In genomic region chrX:85574182-85574541, GRCm38 (mm10) we compare ENCODE assay signal across 8 mouse cellular contexts. TPM values are rescaled to one million over a fixed set of nuclear protein-coding genes. Genes with fewer than 3 reads are reported as not detected.
DNase-seq lines count a peak whose midpoint lies in the region; ATAC-seq and TF ChIP-seq lines count a peak whose summit lies in the region.

No protein-coding gene starts in this region.

- peak overlapping the region; percentile 68 to 73 for H3K4me3 ChIP-seq in heart, embryonic 14.5 days (ENCODE audit: control insufficient read depth in 1 of 2, insufficient read depth in 1 of 2, low read depth in 1 of 2, low read length in 2 of 2)
- peak overlapping the region; percentile 65 for H3K4me3 ChIP-seq in hindbrain, embryonic 13.5 days
- peak overlapping the region; percentile 65 for H3K4me3 ChIP-seq in lung, postnatal 0 days (ENCODE audit: low read depth, low read length)
- H3K4me3 ChIP-seq in spleen, adult 2 months (ENCODE audit: extremely low read depth, insufficient read depth, insufficient read length), result peak overlapping the region; percentile 72

- peak; percentile 16; the same call in 1 of the 2 replicates for TF ChIP-seq CTCF in lung, postnatal 0 days (IDR thresholded peaks at IDR 0.05)
- no peak for TF ChIP-seq CTCF in spleen, adult 2 months (IDR thresholded peaks at IDR 0.05; ENCODE audit: extremely low read depth, insufficient read depth, insufficient read length, insufficient replicate concordance)

- peak overlapping the region; percentile 88 for H3K9ac ChIP-seq in heart, embryonic 14.5 days (ENCODE audit: low read length)
- peak overlapping the region; percentile 86 for H3K9ac ChIP-seq in hindbrain, embryonic 13.5 days
- H3K9ac ChIP-seq in lung, postnatal 0 days (replicated peaks; ENCODE audit: low read depth), result peak overlapping the region; percentile 56

- H3K27ac ChIP-seq in heart, embryonic 14.5 days (replicated peaks in 1 of 2; ENCODE audit: control insufficient read depth in 1 of 2, insufficient read depth in 1 of 2, low read depth in 2 of 2, low read length in 2 of 2), result peak overlapping the region in 1 of 2 experiments; percentile 55; a peak in 2 of 4 replicates
- peak overlapping the region; percentile 77 for H3K27ac ChIP-seq in hindbrain, embryonic 13.5 days
- H3K27ac ChIP-seq in lung, postnatal 0 days (ENCODE audit: low read length), result peak overlapping the region; percentile 26; the same call in 1 of the 2 replicates
- peak overlapping the region; percentile 60 for H3K27ac ChIP-seq in spleen, adult 2 months (ENCODE audit: insufficient read depth, low read length)

- no peaks in the 10 kb centered on the region for H3K27me3 ChIP-seq in heart, embryonic 14.5 days (ENCODE audit: control insufficient read depth, insufficient read depth, low read length)
- H3K27me3 ChIP-seq in hindbrain, embryonic 13.5 days, result no peaks in the 10 kb centered on the region
- H3K27me3 ChIP-seq in lung, postnatal 0 days (replicated peaks; ENCODE audit: insufficient read depth, low read length), result no peaks in the 10 kb centered on the region
- H3K27me3 ChIP-seq in spleen, adult 2 months (ENCODE audit: control insufficient read depth, insufficient read depth, low read length), result no peaks in the 10 kb centered on the region

- no peak for DNase-seq in heart, adult 11 months
- peak; percentile 23 for DNase-seq in embryo, embryonic 10.5 days (ENCODE audit: low spot score)
- peak; percentile 11 for DNase-seq in lung, postnatal 0 days (ENCODE audit: low spot score)
- DNase-seq in spleen, adult 2 months (ENCODE audit: low read depth in 1 of 2, low spot score in 2 of 2), result no peak
- DNase-seq in layer of hippocampus, adult 11-12 months (ENCODE audit: low spot score), result no peak

- no peaks in the 10 kb centered on the region for H3K36me3 ChIP-seq in heart, embryonic 14.5 days (ENCODE audit: control insufficient read depth, insufficient read depth, low read length)
- no peaks in the 10 kb centered on the region for H3K36me3 ChIP-seq in hindbrain, embryonic 13.5 days
- no peaks in the 10 kb centered on the region for H3K36me3 ChIP-seq in lung, postnatal 0 days (ENCODE audit: insufficient read depth, low read length)
- no peaks in the 10 kb centered on the region for H3K36me3 ChIP-seq in spleen, adult 2 months (ENCODE audit: control insufficient read depth, insufficient read depth, low read length)

- no peak for TF ChIP-seq EP300 in lung, postnatal 0 days (IDR thresholded peaks at IDR 0.05)

- H3K4me1 ChIP-seq in heart, embryonic 14.5 days (ENCODE audit: control insufficient read depth in 2 of 2, insufficient read depth in 2 of 2, low read length in 2 of 2), result peaks cover 2 to 10% of the 10 kb centered on the region in 2 experiments; a peak in 3 of 4 replicates
- peaks cover 13% of the 10 kb centered on the region for H3K4me1 ChIP-seq in hindbrain, embryonic 13.5 days (replicated peaks)
- H3K4me1 ChIP-seq in lung, postnatal 0 days (ENCODE audit: insufficient read depth, low read depth, low read length), result no peaks in the 10 kb centered on the region
- no peaks in the 10 kb centered on the region; the same call in 1 of the 2 replicates for H3K4me1 ChIP-seq in spleen, adult 2 months (ENCODE audit: control insufficient read depth, insufficient read depth, insufficient read length)

- no peak for TF ChIP-seq POLR2A in spleen, adult 2 months (IDR thresholded peaks at IDR 0.05; ENCODE audit: low read depth, low read length)

- 6% methylated on average over 32 of the region's 34 CpGs for WGBS in heart, embryonic 14.5 days
- 19% methylated on average over 20 of the region's 34 CpGs for WGBS in hindbrain, embryonic 13.5 days
- 10% methylated on average over 16 of the region's 34 CpGs for WGBS in lung, postnatal 0 days
- 37% methylated on average over 29 of the region's 34 CpGs for WGBS in spleen, adult 2 months

- peak overlapping the region; percentile 69 for H3K4me2 ChIP-seq in heart, embryonic 14.5 days (ENCODE audit: low read length)
- peak overlapping the region; percentile 57 for H3K4me2 ChIP-seq in hindbrain, embryonic 13.5 days
- peak overlapping the region; percentile 59 for H3K4me2 ChIP-seq in lung, postnatal 0 days (replicated peaks; ENCODE audit: low read depth, low read length)

- ATAC-seq in heart, embryonic 14.5 days (ENCODE audit: insufficient number of reproducible peaks, insufficient read depth, low FRiP score, low read depth), result peak; percentile 49
- peak; percentile 35 for ATAC-seq in CD4-positive, CD25-positive, alpha-beta regulatory T cell, adult 4 months
- peak; percentile 77 for ATAC-seq in hindbrain, embryonic 13.5 days (ENCODE audit: low FRiP score)
- peak; percentile 39 for ATAC-seq in lung, postnatal 0 days

- no peaks in the 10 kb centered on the region for H3K9me3 ChIP-seq in heart, embryonic 14.5 days (ENCODE audit: control insufficient read depth, low read length)
- no peaks in the 10 kb centered on the region for H3K9me3 ChIP-seq in hindbrain, embryonic 13.5 days
- H3K9me3 ChIP-seq in lung, postnatal 0 days (ENCODE audit: low read length), result no peaks in the 10 kb centered on the region

RNA-seq across cellular contexts. Expression of gene Tab3, which starts 0.3 kb away (rescaled TPM):
- 4.2 and 6.0 TPM in 2 replicates for polyA plus RNA-seq in heart, embryonic 14.5 days (2014; fragmentation: Nextera tagmentation; extraction: Ambion mirVana)
- polyA plus RNA-seq in CD4-positive, CD25-positive, alpha-beta regulatory T cell, adult 4 months (2017; shearing (Covaris generic)), result 1 to 10 TPM; 2.2 to 3.6 TPM
- polyA plus RNA-seq in hindbrain, embryonic 13.5 days (2015; fragmentation: Nextera tagmentation; extraction: Ambion mirVana), result 7.7 and 8.0 TPM in 2 replicates
- polyA plus RNA-seq in lung, postnatal 0 days (2015; fragmentation: Nextera tagmentation; extraction: Ambion mirVana), result 2.3 and 2.7 TPM in 2 replicates
- 4.0 TPM in 2 replicates for polyA plus RNA-seq in spleen, adult 2 months (2012; rRNA removed)

Comparison
In these comparisons a context has a peak if more than half of its experiments do, and no peak if none do; other contexts are left out.
1. DNase-seq: peak in embryo, embryonic 10.5 days (single experiment) and lung, postnatal 0 days (single experiment); none in heart, adult 11 months (single experiment), spleen, adult 2 months (0 of 2) and layer of hippocampus, adult 11-12 months (single experiment).
2. Peak in every context shown above with its lines, with median percentiles within 50 percentile points of each other: ATAC-seq, H3K4me2 ChIP-seq, H3K4me3 ChIP-seq and H3K9ac ChIP-seq.